Mouse (Mus musculus): Measurements from ENCODE around the gene Wdr49. TPM values are rescaled to one million over a fixed set of nuclear protein-coding genes. Genes with fewer than 3 reads are reported as not detected.

Wdr49 gene
- polyA plus RNA-seq, 1 experiment = not detected

DNA sequence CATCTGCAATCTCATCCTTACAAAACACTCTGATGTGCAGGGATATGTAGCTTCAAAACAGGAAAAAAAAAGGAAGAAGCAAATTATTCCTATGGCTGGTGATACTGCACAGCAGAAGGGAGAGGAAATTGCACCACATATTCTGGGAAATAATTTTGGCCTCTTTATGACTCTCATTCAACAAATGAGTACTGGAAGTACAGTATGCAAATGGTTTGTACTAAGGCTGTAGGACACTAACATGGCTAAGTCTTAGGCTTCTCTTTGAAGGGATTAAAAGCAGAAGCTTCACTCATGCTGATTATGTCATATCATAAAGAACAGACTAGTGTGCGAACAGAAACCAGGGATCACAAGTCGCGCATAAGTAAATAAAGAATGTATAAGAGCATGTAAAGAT lies 205.4 kb downstream of the Wdr49 start:
- H3K4me1 ChIP-seq (ENCODE audit: control insufficient read depth, insufficient read depth, low read length) = no peaks in the 10 kb centered on the region
- H3K4me3 ChIP-seq (ENCODE audit: insufficient read depth, low read depth, low read length) = no peak overlapping the region
- TF ChIP-seq POLR2A (IDR thresholded peaks at IDR 0.05; ENCODE audit: insufficient read depth, low read depth, low read length) (no peak), CTCF (IDR thresholded peaks at IDR 0.05; ENCODE audit: insufficient read depth, low read depth, low read length) (no peak)
- 95% methylated on average over 3 of the region's 3 CpGs for WGBS
- no peak overlapping the region for H3K27ac ChIP-seq (ENCODE audit: insufficient read depth, low read depth, low read length)

- no peaks in the 10 kb centered on the region for H3K4me1 ChIP-seq (ENCODE audit: control insufficient read depth, insufficient read depth, low read length)
- no peak overlapping the region for H3K4me3 ChIP-seq (ENCODE audit: insufficient read depth, low read depth, low read length)
- TF ChIP-seq CTCF (IDR thresholded peaks at IDR 0.05; ENCODE audit: insufficient read depth, low read depth, low read length) (no peak), POLR2A (IDR thresholded peaks at IDR 0.05; ENCODE audit: insufficient read depth, low read depth, low read length) (no peak)
- H3K27ac ChIP-seq (ENCODE audit: insufficient read depth, low read depth, low read length) = no peak overlapping the region
Measured at GRCm38 (mm10) chr3:75275127-75275526, 206.8 kb downstream of the Wdr49 start.

- Histone ChIP-seq H3K4me1 (ENCODE audit: control insufficient read depth, insufficient read depth, low read length) (no peaks in the 10 kb centered on the region), H3K4me3 (ENCODE audit: insufficient read depth, low read depth, low read length) (no peak within 1 kb of the TSS), H3K27ac (ENCODE audit: insufficient read depth, low read depth, low read length) (no peak within 1 kb of the TSS)
- TF ChIP-seq POLR2A (IDR thresholded peaks at IDR 0.05; ENCODE audit: insufficient read depth, low read depth, low read length) (no peak), CTCF (IDR thresholded peaks at IDR 0.05; ENCODE audit: insufficient read depth, low read depth, low read length) (no peak)
- WGBS = 94% methylated on average over 2 of the region's 2 CpGs
Measured at GRCm38 (mm10) chr3:75269978-75270377, 212.0 kb downstream of the Wdr49 start, which contains the start of gene Serpini2. Gene Serpini2 (minus strand): TSS chr3:75270078.

DNA sequence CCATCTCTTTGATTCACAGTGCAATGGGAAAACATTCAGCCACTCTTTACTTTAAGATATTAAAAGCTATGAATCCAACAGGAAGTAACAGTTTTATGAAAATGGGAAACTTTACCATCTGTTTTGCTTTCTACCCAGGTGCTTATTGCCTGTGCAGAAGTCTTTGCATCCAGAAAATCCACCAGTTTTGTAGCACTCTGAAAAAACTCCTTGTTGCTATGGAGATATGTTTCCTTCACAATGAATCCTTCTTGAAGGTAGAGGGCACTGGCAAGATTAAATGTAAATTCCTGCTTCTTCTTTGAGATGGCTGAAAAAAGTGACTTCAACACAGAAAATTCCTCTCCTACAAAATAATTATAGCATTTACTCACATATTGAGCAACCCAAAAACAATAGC lies 222.6 kb downstream of the Wdr49 start:
- Histone ChIP-seq H3K4me1 (ENCODE audit: control insufficient read depth, insufficient read depth, low read length) (no peaks in the 10 kb centered on the region), H3K27ac (ENCODE audit: insufficient read depth, low read depth, low read length) (no peak overlapping the region), H3K4me3 (ENCODE audit: insufficient read depth, low read depth, low read length) (no peak overlapping the region)
- TF ChIP-seq POLR2A (IDR thresholded peaks at IDR 0.05; ENCODE audit: insufficient read depth, low read depth, low read length) (no peak), CTCF (IDR thresholded peaks at IDR 0.05; ENCODE audit: insufficient read depth, low read depth, low read length) (no peak)

Other genes starting within 250 kb of the Wdr49 start
- gene Serpini2, start 212.1 kb downstream of the Wdr49 start, polyA plus RNA-seq (2012; ENCODE audit: insufficient read depth, insufficient read length, low replicate concordance, missing spikeins) = not detected in 2 replicates
- not detected in 2 replicates for gene Pdcd10, start 74.7 kb upstream of the Wdr49 start, polyA plus RNA-seq (2012; ENCODE audit: insufficient read depth, insufficient read length, low replicate concordance, missing spikeins)
- 169 and 279 TPM in 2 replicates for gene Serpini1, start 75.4 kb upstream of the Wdr49 start, polyA plus RNA-seq (2012; ENCODE audit: insufficient read depth, insufficient read length, low replicate concordance, missing spikeins)